Mouse (Mus musculus) heart, embryonic 12.5 days (tissue): Measurements from ENCODE around the gene Nrm. TPM values are rescaled to one million over a fixed set of nuclear protein-coding genes. Genes with fewer than 3 reads are reported as not detected.

Source experiments
- ATAC-seq: fragments of 200-750 bp; cut with Nextera tagmentation; 2 replicates; pipeline ENCODE4 v1.8.0; 2017; ENCODE audit warnings: moderate TSS enrichment, moderate library complexity; ENCODE audit not compliant: insufficient number of reproducible peaks, low FRiP score
- H3K27ac ChIP-seq: fragments of 300-500 bp; sonication (generic); 2 replicates; pipeline ENCODE4 v1.5.1; 2016; ENCODE audit warnings: mild to moderate bottlenecking, moderate library complexity; ENCODE audit not compliant: poor library complexity, severe bottlenecking
- H3K27me3 ChIP-seq: fragments of 300-500 bp; sonication (generic); replicated peaks from 2 replicates; pipeline ENCODE4 v1.6.1; 2016; ENCODE audit warnings: mild to moderate bottlenecking, moderate library complexity
- H3K36me3 ChIP-seq: fragments of 300-500 bp; sonication (generic); 2 replicates; pipeline ENCODE4 v1.6.1; 2016; ENCODE audit warnings: mild to moderate bottlenecking, moderate library complexity
- H3K4me1 ChIP-seq: fragments of 300-500 bp; sonication (generic); replicated peaks from 2 replicates; pipeline ENCODE4 v1.6.1; 2016; ENCODE audit warnings: mild to moderate bottlenecking
- H3K4me2 ChIP-seq: fragments of 300-500 bp; sonication (generic); 2 replicates; pipeline ENCODE4 v1.6.1; 2016; ENCODE audit warnings: mild to moderate bottlenecking, moderate library complexity
- H3K4me3 ChIP-seq: fragments of 300-500 bp; sonication (generic); 2 replicates; pipeline ENCODE4 v1.5.1; 2016; ENCODE audit warnings: mild to moderate bottlenecking
- H3K9ac ChIP-seq: fragments of 300-500 bp; sonication (generic); 2 replicates; pipeline ENCODE4 v1.6.1; 2016; ENCODE audit warnings: mild to moderate bottlenecking, moderate library complexity
- H3K9me3 ChIP-seq: fragments of 300-500 bp; sonication (generic); replicated peaks from 2 replicates; pipeline ENCODE4 v1.6.1; 2016; ENCODE audit warnings: mild to moderate bottlenecking, moderate library complexity
- WGBS: fragments of 180-500 bp; shearing (Covaris S2); methylation state at CpG from one replicate; pipeline ENCODE4 v1.1.7; 2016; 5-methylcytosine and 5-hydroxymethylcytosine counted together
- polyA plus RNA-seq: library from polyadenylated mRNA; unstranded; fragments of >200 nt; fragmentation: Nextera tagmentation; extraction: Ambion mirVana; gene quantifications from 2 replicates; pipeline ENCODE4 v1.2.1, GENCODE M21; 2016

The Nrm gene
- polyA plus RNA-seq, 1 experiment from 2014 or later: 50.7 TPM

DNA sequence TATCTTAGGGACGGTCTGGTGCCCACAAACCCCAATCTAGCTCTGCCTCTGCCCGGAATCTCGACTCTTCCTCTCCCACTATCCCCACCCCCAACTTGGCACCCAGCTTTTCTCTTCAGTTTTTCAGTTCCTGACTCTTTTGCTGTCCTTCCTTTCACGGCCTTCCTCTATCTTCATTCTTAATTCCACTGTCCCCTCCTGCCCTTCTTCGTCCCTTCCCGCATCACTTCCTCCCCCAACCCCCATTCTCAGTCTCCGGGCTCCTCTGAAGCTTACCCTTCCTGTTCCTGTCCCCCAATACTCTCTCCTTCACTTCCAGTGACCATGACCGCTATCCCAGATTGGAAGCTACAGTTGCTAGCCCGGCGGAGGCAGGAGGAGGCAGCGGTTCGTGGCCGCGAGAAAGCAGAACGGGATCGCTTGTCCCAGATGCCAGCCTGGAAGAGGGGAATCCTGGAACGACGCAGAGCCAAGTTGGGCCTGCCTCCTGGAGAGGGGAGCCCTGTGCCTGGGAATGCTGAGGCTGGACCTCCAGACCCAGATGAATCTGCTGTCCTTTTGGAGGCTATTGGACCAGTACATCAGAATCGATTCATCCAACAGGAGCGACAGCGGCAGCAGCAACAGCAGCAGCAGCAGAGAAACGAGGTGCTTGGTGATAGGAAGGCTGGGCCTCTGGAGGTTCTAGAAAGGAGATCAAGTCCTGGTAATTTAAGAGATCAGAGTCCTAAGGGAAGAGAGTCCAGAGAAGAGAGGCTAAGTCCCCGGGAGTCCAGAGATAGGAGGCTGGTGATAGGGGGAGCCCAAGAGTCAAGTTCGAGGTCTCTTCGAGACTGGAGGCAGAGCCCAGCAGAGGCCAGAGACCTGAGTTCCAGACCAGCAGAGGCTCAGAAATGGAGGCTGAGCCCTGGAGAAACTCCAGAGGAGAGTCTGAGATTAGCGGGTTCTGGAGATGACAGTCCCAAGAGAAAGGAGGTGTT lies 6.1 kb downstream of the Nrm start:
- Histone ChIP-seq H3K4me2 (peak overlapping the region; percentile 94), H3K9ac (peak overlapping the region; percentile 91), H3K27me3 (no peaks in the 10 kb centered on the region), H3K9me3 (no peaks in the 10 kb centered on the region; the same call in 1 of the 2 replicates), H3K36me3 (peaks cover 11% of the 10 kb centered on the region), H3K27ac (peak overlapping the region; percentile 96), H3K4me3 (peak overlapping the region; percentile 78), H3K4me1 (peaks cover 59% of the 10 kb centered on the region)
- 6% methylated on average over 26 of the region's 26 CpGs for WGBS
- no peak for ATAC-seq

DNA sequence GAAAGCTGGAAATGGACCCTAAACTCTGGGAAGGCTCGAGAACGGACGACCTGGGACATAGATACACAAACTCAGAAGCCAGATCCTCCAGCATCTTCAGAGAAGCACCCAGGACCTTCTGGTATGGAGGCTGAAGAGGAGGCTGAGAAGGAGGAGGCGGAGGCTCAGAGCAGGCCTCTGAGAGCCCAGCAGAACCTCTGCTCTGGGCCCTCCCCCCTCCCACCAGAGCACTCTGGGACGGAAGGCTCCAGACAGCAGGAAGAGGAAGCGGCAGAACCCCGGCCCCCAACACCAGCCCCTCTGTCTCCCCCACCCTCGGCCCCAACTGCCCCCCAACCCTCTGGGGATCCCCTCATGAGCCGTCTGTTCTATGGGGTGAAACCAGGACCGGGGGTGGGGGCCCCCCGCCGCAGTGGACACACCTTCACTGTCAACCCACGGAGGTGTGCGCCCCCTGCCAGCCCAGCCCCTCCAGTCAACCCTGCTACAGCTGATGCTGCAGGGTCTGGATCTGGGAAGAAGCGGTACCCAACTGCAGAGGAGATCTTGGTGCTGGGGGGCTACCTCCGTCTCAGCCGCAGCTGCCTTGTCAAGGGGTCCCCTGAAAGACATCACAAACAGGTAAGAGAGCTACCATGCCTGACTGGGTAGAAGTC lies 7.2 kb downstream of the Nrm start:
- H3K9me3 ChIP-seq: no peaks in the 10 kb centered on the region; the same call in 1 of the 2 replicates
- peak overlapping the region; percentile 96 for H3K27ac ChIP-seq
- H3K4me2 ChIP-seq: peak overlapping the region; percentile 94
- H3K36me3 ChIP-seq: peaks cover 19% of the 10 kb centered on the region
- ATAC-seq: no peak
- 23% methylated on average over 16 of the region's 17 CpGs for WGBS
- peak overlapping the region; percentile 91 for H3K9ac ChIP-seq
- peaks cover 64% of the 10 kb centered on the region for H3K4me1 ChIP-seq
- H3K27me3 ChIP-seq: no peaks in the 10 kb centered on the region
- peak overlapping the region; percentile 78 for H3K4me3 ChIP-seq

DNA sequence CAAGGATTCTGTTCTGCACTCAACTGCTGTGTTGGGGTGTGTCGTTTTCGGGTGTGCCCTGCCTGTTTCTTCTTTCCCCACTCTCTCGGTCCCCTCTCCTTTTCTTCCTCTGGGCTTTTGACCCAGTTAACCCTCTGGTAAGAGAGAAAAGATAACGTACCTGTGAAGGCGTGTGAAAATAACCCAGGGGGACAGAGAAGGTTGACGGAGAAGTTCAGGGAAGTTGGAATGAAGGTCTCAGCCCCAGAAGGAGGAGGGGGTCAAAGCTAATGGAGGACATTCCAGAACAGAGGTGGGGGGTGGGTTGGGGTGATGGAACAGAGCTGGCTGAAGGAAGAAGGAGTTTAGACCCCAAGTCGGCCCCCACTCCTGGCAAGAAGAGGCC lies 7.8 kb downstream of the Nrm start:
- no peak for ATAC-seq
- Histone ChIP-seq H3K4me1 (peaks cover 68% of the 10 kb centered on the region), H3K9ac (peak overlapping the region; percentile 91), H3K4me3 (peak overlapping the region; percentile 78), H3K9me3 (no peaks in the 10 kb centered on the region; the same call in 1 of the 2 replicates), H3K27me3 (no peaks in the 10 kb centered on the region), H3K27ac (peak overlapping the region; percentile 96), H3K36me3 (peaks cover 20% of the 10 kb centered on the region), H3K4me2 (peak overlapping the region; percentile 94)
- 3% methylated on average over 7 of the region's 7 CpGs for WGBS

DNA sequence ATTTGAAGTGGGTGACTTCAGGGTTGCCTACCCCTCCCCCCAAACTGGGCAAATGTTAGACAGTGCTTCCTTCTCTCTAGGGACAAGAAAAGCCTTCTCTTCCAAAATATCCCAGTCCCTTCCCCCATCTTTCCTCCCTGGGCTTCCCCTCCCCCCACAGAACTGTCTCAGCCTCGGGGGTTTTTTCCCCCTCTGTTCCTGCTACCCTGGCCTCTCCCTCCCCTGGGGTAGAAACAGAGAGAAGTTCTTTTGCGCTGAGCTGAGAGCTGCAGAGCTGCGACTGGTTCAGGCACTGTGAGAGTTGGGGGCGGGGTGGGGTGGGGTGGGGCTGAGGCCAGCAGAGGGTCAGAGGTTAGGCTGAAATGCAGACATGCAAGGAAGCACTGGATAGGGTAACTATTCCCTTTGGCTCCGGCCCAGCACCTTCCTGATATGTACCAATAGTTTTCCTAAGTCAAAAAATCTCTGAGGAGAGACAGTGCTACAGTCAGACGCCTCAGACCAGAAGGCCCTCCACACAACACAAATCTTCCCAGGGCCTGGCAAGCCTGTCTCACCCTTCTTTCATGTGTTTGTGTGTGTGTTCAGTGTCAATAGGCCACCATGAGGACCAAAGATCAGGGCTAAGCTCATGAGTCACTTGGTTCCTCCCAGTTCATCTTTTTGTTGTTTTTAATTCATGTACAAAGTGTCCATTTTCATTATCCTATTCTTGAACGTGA lies 8.4 kb downstream of the Nrm start:
- peak overlapping the region; percentile 78 for H3K4me3 ChIP-seq
- WGBS: 4% methylated on average over 7 of the region's 7 CpGs
- peak overlapping the region; percentile 91 for H3K9ac ChIP-seq
- peaks cover 26% of the 10 kb centered on the region for H3K36me3 ChIP-seq
- peak overlapping the region; percentile 94 for H3K4me2 ChIP-seq
- H3K4me1 ChIP-seq: peaks cover 66% of the 10 kb centered on the region
- H3K27me3 ChIP-seq: no peaks in the 10 kb centered on the region
- ATAC-seq: peak; percentile 18; the same call in 1 of the 2 replicates
- peak overlapping the region; percentile 96 for H3K27ac ChIP-seq
- no peaks in the 10 kb centered on the region; the same call in 1 of the 2 replicates for H3K9me3 ChIP-seq

DNA sequence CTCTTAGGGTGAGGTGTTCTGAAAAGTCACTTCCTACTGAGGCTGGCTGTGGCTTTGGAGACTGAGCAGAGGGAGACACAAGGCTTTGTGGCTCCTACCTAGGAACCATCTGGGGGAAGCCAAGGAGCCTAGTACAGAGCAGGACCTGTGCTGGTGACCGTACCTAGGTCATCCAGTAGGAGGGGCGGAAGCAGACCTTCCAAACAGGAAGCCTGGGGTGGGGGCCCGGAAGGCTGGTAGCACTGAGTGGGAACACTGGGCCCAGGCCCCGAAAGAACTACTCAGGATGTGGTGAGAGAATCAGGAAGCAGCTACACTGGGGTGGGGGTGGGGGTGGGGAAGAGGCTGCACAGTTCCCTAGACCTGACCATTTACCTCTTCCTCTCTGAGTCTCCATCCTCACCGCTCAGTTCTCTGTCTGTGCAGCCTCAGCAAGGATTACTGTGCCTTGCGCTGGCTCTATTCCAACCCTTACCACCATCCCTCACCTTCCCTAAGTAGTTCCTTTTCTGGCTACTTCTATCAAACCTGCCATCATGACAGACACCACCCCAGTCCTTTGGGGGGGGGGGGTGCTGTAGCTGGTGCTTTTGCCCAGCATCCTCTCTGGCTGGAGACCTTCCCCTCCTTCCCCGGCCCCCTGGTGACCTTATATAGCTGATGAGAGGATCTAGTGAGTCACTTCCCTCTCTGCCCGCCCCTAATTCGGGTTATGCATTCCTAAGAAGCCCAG lies 9.2 kb downstream of the Nrm start:
- Histone ChIP-seq H3K27me3 (no peaks in the 10 kb centered on the region), H3K4me1 (peaks cover 58% of the 10 kb centered on the region), H3K4me3 (peak overlapping the region; percentile 78), H3K9ac (peak overlapping the region; percentile 91), H3K36me3 (peaks cover 34% of the 10 kb centered on the region), H3K9me3 (no peaks in the 10 kb centered on the region; the same call in 1 of the 2 replicates), H3K4me2 (peak overlapping the region; percentile 94), H3K27ac (peak overlapping the region; percentile 96)
- peak; percentile 19; the same call in 1 of the 2 replicates for ATAC-seq
- WGBS: 34% methylated on average over 9 of the region's 9 CpGs

DNA sequence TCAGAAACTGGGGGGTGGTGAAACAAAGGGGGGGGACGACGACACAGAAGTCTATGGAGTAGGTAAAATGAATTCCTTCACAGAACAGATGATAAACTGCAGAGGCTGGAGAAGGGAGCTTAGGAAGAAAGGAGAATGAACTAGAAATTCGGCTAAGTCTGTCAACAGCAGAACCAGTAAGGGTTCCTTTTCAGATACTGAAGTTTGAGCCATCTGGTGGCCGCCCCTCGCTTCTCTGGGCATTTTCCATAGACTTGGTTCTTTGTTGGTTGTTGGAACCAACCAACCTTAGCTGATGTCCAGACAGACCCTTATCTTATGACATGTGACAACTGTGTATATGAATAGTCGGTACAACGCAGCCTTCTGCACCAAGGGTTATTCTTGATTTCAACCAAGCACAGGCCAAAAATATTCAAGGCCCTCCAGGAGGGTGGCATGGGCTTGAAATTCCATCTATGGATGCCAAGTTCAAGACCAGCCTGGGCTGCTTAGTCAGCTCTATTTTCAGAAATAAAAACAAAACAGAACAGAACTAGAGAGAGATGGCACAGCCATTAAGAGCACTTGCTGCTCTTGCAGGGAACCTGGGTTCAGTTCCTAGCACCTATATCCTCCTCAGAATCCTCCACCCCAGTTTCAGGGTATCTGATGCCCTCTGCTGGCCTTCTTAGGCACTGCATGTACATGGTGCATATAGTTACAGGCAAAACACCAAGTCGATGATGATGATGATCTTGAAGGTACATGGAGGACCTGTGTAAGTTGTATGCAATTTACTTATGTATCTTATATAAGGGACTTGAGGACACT lies 10.0 kb downstream of the Nrm start:
- Histone ChIP-seq H3K4me1 (peaks cover 58% of the 10 kb centered on the region), H3K27ac (peak overlapping the region; percentile 96), H3K9me3 (no peaks in the 10 kb centered on the region; the same call in 1 of the 2 replicates), H3K9ac (peak overlapping the region; percentile 91), H3K4me3 (peak overlapping the region; percentile 78), H3K27me3 (no peaks in the 10 kb centered on the region), H3K4me2 (peak overlapping the region; percentile 94), H3K36me3 (peaks cover 39% of the 10 kb centered on the region)
- WGBS: 55% methylated on average over 8 of the region's 8 CpGs
- ATAC-seq: no peak

DNA sequence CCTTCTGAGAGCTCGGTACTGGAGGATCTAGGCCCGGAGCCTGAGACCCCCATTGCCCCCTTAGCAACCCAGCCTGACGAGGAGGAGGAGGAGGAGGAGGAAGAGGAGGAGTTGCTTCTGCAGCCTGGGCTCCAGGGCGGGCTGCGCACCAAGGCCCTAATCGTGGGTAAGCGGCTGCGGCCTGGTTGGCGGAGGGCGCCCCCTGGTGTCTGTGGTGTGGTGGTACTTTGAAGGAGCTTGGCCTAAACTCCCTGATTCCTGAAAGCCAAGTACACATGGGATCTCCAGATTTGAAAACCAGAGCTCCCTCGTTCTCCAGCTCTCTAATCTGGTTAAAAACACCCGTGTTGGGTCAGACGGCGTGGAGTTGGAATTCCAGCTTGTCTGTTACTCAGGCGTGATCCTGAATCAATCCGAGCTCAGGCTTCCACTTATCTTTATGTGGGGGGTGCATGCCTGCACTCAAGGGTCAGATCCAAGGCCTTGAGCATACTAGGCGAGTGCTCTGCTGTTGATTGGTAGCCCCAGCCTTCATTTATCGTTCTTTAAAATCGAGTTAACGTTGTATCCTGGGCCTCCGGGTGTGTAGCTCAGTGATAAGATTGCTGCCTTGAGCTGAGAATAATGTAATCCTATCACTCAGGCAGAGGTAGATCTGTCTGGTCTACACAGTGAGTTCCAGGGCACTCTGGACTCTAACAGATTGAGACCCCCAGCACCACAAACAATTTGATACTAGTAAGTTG lies 12.8 kb downstream of the Nrm start:
- H3K9ac ChIP-seq: peak overlapping the region; percentile 44
- peaks cover 45% of the 10 kb centered on the region for H3K36me3 ChIP-seq
- no peaks in the 10 kb centered on the region for H3K27me3 ChIP-seq
- peak overlapping the region; percentile 33 for H3K4me2 ChIP-seq
- peak overlapping the region; percentile 14 for H3K4me3 ChIP-seq
- peaks cover 38% of the 10 kb centered on the region for H3K4me1 ChIP-seq
- 22% methylated on average over 21 of the region's 21 CpGs for WGBS
- H3K27ac ChIP-seq: 0 out of 2 replicates have a peak overlapping the region, but pooled peaks have one; percentile 26
- no peak for ATAC-seq
- no peaks in the 10 kb centered on the region; the same call in 1 of the 2 replicates for H3K9me3 ChIP-seq

DNA sequence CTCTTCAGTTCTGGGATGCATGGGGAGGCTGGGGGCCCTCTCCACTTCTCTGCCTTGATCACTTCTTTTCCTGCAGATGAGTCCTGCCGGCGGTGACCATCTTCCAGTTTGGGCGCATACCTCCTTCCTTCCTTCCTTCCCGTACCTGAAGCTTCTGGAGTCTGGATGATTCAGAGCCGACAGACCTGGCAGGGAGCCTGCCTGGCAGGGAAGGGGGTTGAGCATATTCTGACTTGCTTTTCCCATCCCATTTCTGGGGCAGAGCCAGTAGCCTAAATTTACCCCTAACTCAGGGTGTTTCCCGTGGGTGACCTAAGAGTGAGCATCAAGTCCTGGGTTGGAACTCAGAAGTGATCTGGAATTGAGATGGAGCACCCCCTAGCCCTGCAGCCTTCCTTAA lies 13.6 kb downstream of the Nrm start:
- Histone ChIP-seq H3K4me1 (peaks cover 31% of the 10 kb centered on the region), H3K9me3 (no peaks in the 10 kb centered on the region; the same call in 1 of the 2 replicates), H3K36me3 (peaks cover 45% of the 10 kb centered on the region), H3K27ac (no peak overlapping the region), H3K27me3 (no peaks in the 10 kb centered on the region), H3K4me2 (no peak overlapping the region), H3K4me3 (no peak overlapping the region), H3K9ac (no peak overlapping the region)
- no peak for ATAC-seq
- 83% methylated on average over 6 of the region's 6 CpGs for WGBS
